Mouse (Mus musculus) small intestine, adult 2 months (tissue): ENCODE measurements at regions not wholly inside any gene's neighbourhood (a gene's known extent, or its start where the extent isn't known, plus 50 kb on each side); places are given as distances from the start of the nearest gene placed in this dataset.

ENCODE experiments used
- CTCF ChIP-seq: fragments of 200-500 bp; IDR thresholded peaks from 2 replicates; pipeline ENCODE4 v1.5.1; 2012; ENCODE audit warnings: low read depth, mild to moderate bottlenecking, control low read depth, inconsistent platforms, low read length, moderate library complexity, mixed read lengths; ENCODE audit not compliant: insufficient replicate concordance, insufficient read length; ENCODE audit errors: extremely low read depth
- POLR2A ChIP-seq: fragments of 200-500 bp; IDR thresholded peaks from 2 replicates; pipeline ENCODE4 v1.6.1; 2012; ENCODE audit warnings: low read depth, mild to moderate bottlenecking, control low read depth, inconsistent platforms, low read length, moderate library complexity

GRCm38 (mm10) chr2:179216773-179217172 is 225.5 kb upstream of the Cdh4 start:
- TF ChIP-seq POLR2A, result no peak
- TF ChIP-seq CTCF, result no peak
